Mouse (Mus musculus) neutrophil, adult 5-6 weeks (primary cell): Measurements from ENCODE around the gene Pnkd. TPM values are rescaled to one million over a fixed set of nuclear protein-coding genes. Genes with fewer than 3 reads are reported as not detected.
A peak's percentile ranks its signal among the peaks of the same experiment; 100 is the strongest.

Experiments
- ATAC-seq: fragments of 151-379, 151-347 bp; 2 replicates; pipeline ENCODE4 v1.8.0; 2017; ENCODE audit warnings: mild to moderate bottlenecking, moderate TSS enrichment; ENCODE audit not compliant: insufficient number of reproducible peaks, poor library complexity, low FRiP score, severe bottlenecking; ENCODE audit errors: extremely low read depth
- total RNA-seq: library from RNA; stranded (forward); fragments of 200-1000 nt; gene quantifications from 2 replicates; pipeline ENCODE4 v1.2.3, GENCODE M21; 2017

Gene Pnkd
- total RNA-seq, 1 experiment from 2014 or later: 12.7 TPM

DNA sequence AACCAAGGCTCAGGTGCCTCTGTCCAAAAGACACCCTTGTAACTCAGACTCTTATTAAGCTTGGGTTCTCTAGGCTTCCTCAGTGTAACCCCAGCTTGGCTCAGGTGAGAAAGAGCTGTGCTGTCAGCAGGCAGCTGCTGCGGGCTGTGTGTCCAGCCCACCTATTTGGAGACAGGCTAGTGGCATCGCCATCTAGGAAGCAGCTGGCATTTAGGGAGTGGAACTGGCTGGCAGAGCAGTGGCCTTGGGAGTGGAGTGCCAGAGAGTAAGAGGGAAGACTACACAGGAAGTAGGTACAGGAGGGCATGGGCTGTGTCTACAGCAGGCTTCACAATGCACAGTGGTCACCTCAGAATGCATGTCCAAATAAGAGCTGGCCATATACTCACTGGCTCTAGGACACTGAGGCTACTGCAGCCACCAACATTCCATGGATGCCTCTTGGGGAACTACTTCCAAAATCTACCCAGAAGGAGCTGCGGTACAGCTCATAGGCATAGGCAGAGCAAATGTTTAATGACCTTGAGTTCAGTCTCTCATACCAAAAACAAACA lies 9.4 kb downstream of the Pnkd start:
- ATAC-seq: no peak

DNA sequence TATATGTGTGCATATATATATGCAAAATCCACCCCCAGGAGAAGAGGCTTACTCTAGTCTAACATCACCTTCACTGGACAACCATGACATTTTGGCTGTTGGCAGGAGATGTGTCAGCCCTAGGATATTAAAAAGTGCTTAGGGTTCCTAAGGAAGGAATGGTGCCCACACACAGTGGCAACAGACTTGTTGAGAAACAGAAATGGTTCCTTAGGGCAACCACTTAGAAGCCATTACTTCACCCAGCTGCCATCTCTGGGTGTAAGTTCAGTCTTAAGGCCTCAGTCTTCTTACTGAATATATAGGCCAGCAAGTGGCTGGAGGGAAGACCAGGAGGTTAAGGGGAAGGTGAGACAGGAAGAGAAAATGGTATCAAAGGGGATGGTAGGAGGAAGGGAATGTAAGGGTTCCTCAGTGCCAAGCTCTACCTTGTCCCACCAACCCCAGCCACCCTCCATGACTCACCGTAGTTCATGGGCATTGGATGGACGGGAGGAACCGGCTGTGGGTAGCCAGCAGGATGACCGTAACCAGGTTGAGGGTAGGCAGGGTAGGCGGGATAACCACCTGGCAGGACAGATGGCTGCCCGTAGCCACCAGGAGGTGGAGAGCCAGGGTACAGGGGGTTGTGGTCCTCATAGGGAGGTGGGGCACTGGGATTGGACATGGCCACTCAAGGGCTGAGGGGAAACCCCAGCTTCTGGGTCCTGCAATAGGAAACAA lies 10.2 kb downstream of the Pnkd start:
- no peak for ATAC-seq

DNA sequence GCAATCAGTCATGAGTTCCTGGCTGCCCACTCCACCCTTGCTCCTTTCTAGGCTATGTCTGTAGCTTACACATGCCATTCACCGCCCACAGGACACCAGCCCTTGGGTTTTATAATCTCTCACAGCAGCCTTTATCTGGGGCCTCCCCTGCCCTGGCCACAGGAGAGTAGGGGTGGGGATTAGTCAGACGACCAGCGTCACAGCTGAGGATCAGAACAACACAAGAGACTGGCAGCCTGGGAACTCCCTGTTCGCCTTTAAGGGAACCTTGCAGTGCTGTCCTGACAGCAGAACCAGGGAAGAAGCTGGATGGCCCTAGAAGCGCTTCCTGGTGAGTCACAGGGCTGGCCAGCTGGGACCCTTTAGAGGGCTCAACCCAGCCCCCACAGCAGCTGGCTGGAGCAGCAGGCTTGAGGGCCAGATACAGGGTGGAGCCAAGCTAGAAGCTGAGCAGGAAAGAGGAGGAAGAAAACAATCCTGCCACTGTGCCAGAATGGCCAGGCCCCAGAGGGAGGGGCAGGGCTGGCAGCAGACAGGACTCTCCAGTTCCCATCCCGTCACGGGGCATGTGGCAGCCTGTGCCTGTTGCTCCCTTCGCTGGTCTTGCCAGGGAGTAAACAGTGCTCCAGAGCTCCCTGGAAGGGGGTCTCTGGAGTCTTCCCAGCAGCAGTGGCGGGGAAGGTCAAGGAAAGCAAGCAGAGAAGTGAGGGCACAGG lies 10.9 kb downstream of the Pnkd start:
- no peak for ATAC-seq

DNA sequence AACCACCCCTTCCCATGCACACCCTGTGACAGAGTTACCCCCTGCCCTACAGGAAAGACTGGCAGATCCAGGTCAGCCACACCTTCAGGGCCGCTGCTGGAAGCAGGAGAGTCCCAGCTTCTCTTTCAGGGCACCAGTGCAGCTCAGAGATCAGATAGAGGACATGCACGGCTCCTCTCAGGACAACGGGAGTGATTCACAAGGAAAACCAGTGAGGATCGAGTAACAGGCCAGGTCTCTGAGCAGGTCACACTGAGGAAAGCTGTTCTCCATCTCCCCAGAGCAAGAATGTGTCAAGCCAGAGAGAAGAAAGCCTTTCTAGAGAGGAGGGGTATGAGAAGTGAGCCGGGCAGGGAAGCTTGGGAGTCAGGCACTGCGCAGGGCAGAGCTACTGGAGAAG lies 11.7 kb downstream of the Pnkd start:
- ATAC-seq: no peak

DNA sequence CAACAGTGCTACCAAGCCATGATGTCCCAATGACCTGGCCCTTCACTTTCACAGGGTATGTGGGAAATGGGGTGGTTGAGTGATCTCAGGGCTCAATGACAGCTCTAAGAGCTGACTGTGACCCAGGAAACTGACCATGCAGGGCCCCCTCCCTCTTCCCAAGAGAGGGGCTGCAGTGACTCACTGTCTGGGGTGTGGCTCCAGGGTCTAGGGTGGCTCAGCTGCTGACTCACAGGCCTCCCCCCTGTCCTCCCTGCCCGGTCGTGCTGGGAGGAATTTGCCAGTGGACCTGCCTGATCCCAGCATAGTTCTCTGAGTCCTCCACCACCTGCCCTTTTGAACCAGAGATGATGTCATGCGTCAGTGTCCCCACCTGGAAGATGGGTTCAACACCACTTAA lies 12.5 kb downstream of the Pnkd start:
- no peak for ATAC-seq

DNA sequence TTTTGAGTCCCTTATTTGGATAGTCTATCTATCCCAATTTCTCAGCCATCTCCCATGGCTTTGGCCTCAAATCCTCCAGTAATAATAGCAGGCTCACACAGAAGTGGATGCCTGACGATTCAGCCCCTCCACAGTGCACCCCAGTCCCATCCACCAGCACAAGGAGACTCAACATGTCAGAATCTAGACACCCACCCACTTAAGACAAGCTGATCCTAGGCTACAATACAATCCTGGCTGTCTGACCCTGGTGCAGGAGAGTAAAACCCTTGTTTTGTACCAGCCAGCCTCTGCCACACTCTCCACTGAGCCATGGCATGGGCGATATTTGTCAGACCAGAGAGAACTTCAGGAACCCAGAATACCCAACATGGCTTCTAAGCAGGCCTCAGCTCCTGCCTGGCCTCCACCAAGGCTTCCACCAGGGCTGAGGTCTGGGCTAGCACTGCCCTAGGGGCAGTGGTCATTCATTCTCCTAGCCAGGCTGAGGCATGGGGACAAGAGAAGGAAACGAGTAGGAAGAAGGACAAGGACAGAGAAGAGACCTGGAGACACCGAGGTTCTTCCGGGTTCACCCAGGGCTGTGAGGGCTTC lies 13.5 kb downstream of the Pnkd start:
- ATAC-seq: no peak

DNA sequence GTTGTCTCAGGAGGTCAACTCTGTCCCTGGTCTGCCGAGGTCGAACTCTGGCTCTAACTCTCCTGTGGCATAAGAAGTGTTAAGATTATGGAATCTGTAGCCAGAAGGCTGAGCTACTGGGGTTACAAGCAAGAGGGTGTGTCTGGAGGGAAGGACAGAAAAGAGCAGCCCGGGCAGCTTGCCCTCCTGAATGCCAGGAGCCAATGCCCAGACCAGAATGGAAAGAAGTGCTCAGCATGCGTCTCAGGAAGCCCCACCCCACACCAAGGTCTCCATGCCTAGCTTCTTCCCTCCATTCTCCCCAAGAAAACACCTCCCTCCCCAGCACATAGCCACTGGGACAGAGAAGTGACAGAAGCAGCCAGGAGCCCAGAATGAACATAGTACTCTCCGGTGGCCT lies 14.3 kb downstream of the Pnkd start:
- ATAC-seq: no peak

DNA sequence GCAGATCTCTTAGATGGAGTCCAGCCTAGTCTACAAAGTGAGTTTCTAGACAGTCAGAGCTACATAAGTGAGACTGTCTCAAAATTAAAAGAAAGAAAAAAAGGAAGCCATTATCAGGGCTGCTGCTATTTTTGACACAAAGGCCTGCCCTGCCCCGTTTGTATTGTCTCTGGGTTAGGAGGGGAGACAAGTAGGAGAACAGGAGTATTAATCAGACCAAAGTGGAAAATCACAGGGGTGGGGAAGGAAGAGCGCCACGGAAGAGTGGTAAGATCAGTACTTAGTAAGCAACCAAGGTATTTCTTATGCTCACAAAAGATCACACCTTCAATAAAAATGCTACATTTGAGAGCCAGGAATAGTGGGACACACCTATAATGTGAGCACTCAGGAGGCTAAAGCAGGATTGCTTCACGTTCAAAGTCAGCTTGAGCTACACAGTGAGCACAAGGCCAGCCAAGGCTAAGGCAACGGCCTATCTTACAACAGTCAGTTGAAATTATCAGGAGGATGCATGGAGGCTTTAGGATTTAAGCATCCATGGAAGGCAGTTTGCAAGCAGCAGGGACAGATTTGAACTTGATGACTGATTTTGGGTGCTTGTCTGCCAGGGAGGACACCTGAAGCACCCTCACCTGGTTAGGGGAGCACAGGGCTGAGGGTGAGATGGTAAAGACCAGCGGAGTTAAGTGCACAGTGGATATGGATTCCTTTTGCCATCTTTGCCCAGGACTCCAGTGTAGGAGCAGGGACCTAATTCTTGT lies 15.8 kb downstream of the Pnkd start:
- ATAC-seq: no peak

DNA sequence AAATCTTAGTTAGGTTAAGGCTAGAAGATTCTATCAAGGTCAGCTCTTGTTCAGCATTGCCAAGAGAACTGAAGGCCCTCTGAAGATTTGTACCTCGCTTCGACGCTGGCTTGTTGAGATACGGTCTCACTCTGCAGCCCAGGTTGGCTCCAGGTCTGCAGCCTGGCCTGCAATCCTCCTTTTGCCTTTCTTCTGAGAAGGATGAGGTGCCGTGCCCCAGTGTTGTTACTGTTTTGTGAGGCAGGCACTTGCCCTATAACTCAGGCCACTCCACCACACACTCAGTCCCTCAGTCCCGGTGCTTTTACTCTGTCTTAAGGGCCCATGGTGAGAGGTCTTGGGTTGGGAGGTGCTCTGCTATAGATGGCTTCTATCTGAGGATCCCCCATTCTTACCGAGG lies 17.5 kb downstream of the Pnkd start:
- ATAC-seq: no peak

DNA sequence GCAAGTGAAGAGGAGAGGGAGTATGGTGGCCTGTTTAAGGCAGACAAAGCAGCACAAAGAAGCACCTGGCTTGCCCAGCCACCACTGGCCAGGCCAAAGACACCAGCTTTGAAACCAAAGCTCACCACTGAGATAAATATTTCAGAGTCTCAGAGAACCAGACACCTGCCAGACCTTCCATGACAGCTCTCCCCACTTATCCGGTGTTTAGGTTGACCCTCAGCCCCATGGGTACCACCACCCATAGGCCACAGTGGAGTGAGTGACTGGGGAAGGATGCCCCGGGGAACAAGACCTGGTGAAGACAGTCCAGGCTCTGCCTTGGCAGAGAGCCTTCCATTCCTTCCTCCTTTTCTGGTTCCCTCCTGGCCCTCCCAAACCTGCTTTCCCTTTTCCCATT lies 18.1 kb downstream of the Pnkd start:
- no peak for ATAC-seq

DNA sequence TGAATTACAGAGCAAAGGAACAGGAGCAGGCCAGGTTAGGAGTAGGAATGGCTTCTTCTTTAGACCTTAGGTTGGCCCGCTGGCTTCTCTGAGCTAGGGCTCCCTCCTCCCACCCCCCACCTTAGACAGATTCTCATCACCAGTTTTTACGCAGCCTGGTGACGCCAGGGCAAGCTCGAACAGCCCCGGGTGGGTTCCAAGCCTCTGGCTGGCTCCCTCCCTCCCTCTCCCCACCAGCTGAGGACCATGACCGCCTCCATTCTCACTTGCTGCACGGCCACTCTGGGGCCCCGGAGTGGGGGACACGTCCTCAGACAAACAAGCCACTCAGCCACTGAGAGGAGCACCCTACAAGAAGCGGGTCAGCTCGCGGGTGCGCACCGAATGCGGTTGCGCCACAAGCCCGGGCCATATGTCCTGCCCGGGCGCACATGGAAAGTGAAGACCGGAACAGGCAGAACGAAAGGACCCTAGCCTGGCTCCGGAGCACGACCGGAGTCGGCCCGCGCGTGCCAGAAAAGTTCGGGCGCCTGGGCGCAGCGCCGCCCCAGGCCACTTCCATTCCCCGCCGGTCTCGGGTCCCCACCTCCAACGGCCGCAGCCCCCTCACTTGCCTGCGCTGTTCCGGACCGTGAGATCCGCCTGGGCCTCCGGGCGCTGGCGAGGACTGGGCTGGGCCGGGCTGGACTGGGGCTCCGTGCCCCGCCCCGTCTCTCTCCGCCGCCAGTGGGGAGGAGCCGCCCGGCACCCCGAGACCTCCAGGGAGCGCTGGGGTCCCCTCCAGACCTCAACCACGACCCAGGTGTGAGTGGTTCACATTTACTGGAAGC lies 19.0 kb downstream of the Pnkd start:
- peak; percentile 37 for ATAC-seq

DNA sequence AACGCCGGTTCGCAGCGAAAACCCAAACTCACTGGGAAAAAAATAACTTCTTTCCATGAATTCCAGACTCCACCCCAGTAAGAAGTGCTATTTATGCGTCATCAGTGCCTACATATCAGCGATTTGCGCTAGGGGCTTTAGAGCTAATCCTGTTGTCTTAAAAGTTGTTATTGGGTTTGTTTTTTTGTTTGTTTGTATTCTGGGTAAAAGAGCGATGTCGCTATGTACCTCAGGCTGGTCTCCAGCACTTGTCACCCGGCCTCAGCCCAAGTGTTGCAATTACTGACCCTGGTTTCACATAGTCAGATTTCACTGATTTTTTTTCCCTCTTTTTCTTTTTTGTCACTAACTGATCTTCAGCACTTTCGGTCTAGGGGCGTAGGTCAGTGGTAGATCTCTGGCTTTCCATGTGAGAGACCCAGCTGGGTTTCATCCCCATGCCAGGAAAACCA lies 19.6 kb downstream of the Pnkd start:
- ATAC-seq: no peak

DNA sequence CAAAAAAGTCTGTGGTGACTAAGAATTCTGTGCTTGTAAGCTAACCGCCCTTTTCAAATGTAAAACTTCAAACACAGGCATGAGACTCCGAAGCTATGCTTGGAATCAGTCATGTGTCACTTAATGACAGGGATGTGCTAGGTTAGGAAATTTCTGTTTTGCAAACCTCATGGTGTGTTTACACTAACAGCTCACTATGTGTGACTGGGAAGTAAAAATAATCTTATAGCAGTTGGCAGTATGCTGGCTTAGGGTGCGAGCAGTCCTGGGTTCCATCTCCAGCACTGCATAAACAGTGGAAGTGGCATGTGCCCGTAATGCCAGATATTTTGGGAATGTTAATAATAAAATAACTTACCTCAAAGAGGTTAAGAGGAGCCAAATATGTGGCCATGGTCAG lies 20.2 kb downstream of the Pnkd start:
- ATAC-seq: no peak

DNA sequence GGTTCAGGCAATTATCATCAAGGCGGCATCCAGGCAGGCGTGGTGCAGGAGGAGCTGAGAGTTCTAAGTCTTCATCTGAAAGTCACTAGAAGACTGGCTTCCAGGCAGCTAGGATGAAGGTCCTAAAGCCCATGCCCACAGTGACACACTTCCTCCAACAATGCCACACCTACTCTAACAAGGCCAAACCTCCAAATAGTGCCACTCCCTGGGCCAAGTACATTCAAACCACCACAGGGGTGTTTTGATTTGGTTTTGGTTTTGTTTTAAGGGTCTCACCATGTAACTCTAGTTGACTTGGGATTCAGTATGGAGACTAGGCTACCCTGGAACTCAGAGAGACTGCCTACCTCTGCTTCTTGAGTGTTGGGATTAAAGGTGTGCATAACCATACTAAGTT lies 20.8 kb downstream of the Pnkd start, which contains the start of gene Tmbim1:
Tmbim1 (minus strand) TSS at position 101 of the 400 bp plus-strand sequence.
- ATAC-seq: no peak

DNA sequence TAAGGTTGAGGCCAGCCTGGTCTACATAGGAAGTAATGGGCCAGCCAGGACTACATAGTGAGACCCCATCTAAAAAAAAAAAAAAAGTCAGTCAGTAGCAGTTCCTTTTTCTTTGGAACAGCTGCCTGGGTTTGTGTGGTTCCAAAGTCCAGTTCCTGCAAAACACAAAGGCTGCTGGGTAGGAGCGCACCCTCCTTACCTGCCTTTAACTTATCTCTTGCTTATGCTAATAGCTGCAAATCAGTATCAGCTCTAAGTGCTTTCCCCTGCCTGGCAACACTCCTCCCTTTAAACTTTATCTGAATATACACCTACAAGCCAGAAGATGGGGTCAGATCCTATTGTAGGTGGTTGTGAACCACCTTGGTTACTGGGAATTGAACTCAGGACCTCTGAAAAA lies 22.4 kb downstream of the Pnkd start:
- no peak for ATAC-seq

DNA sequence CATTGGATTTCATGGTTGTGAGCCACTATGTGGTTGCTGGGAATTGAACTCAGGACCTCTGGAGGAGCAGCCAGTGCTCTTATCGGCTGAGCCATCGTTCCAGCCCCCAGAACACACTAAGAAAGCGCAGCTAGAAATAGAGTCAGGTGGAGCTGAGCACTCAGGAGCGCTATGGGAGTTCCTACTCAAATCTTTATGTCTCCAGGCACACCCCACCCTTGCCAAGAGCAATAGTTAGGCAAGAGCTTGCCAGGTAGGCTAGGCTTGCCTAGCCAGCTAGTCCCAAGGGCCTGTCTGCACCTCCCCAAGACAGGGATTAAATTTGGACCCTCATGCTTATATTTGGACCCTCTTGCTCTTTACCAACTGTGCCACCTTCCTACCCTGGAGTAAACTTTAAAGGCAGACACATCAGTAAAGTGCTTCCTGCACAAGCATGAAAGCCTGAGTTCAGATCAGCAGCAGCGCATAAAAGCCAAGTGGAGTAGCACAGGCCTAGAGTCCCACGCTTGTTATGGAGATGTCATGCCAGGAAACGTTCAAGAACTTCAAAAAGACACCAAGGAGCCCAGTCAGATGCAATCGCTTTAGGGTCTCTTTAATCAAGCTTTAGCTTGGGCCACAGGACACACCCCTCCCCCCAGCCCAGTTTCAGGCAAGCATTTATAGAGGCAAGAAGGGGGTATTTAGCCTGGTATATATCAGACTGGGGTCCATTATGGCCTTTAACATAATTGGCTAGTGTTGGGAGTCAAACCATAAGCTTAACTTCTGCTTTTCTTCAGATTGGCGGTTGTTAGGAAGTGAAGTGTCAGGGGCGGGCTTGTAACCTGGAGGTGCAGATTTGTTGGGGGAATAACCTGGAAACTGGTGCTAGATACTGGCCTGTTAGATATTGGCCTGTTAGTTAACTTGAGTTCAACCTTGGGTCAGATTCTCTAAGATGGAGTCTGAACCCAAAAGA lies 23.6 kb downstream of the Pnkd start:
- no peak for ATAC-seq

DNA sequence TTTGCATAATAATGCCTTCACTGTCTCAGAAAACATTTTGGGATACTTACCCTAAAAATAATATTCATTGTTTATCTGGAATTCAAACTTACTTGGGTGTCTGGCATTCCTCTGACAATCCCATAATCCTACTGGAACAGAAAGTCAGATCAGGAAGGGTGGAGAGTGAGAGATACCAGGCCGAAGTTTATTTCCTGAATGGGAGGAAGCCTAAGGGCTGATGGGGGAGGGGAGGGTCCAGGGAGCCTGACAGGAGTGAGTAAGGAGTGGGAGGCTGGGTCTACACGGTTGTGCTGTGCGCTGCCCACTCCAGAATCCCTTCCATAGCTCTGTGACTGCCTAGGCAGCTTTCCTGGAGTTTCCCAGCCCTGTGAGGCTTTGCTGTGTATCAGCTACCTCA lies 25.0 kb downstream of the Pnkd start:
- no peak for ATAC-seq
